Mouse (Mus musculus) spleen, adult 2 months (tissue): ENCODE results near the gene Ppm1n. TPM values are rescaled to one million over a fixed set of nuclear protein-coding genes. Genes with fewer than 3 reads are reported as not detected.

Experiments
- DNase-seq, 2 experiments: peaks; one replicate each; pipeline versions ENCODE4 v3.0.0 to v3.0.0-alpha.2; 2012 to 2021; ENCODE audit warnings: low spot score in 2 of 2, low read depth in 1 of 2
- H3K27ac ChIP-seq: fragments of 200-500 bp; 2 replicates; pipeline ENCODE4 v1.5.1; 2012; ENCODE audit warnings: low read length, inconsistent platforms; ENCODE audit not compliant: insufficient read depth
- H3K27me3 ChIP-seq: fragments of 200-500 bp; 2 replicates; pipeline ENCODE4 v1.6.1; 2012; ENCODE audit warnings: mild to moderate bottlenecking, moderate library complexity, low read length, inconsistent platforms; ENCODE audit not compliant: control insufficient read depth, insufficient read depth
- H3K36me3 ChIP-seq: fragments of 200-500 bp; 2 replicates; pipeline ENCODE4 v1.6.1; 2012; ENCODE audit warnings: mild to moderate bottlenecking, low read length, inconsistent platforms; ENCODE audit not compliant: control insufficient read depth, insufficient read depth
- H3K4me1 ChIP-seq: fragments of 200-500 bp; 2 replicates; pipeline ENCODE4 v1.6.1; 2011; ENCODE audit warnings: inconsistent platforms; ENCODE audit not compliant: control insufficient read depth, insufficient read depth, insufficient read length
- H3K4me3 ChIP-seq: fragments of 200-500 bp; 2 replicates; pipeline ENCODE4 v1.5.1; 2011; ENCODE audit warnings: mild to moderate bottlenecking, inconsistent platforms; ENCODE audit not compliant: insufficient read depth, insufficient read length; ENCODE audit errors: extremely low read depth
- CTCF ChIP-seq: fragments of 200-500 bp; IDR thresholded peaks from 2 replicates; pipeline ENCODE4 v1.5.1; 2011; ENCODE audit warnings: mild to moderate bottlenecking, inconsistent platforms; ENCODE audit not compliant: insufficient read depth, insufficient read length, insufficient replicate concordance; ENCODE audit errors: extremely low read depth
- POLR2A ChIP-seq: fragments of 200-500 bp; IDR thresholded peaks from 2 replicates; pipeline ENCODE4 v1.6.1; 2011; ENCODE audit warnings: low read depth, low read length, inconsistent platforms
- WGBS: fragments of 180-500 bp; shearing (Covaris S2); methylation state at CpG from one replicate; pipeline ENCODE4 v1.1.7; 2018; 5-methylcytosine and 5-hydroxymethylcytosine counted together
- polyA plus RNA-seq: library from polyadenylated mRNA; depleted of rRNA; stranded (reverse); fragments of >200 nt; gene quantifications from 2 replicates; pipeline ENCODE4 v1.2.3, GENCODE M21; 2012

Ppm1n gene
- polyA plus RNA-seq, 1 experiment: 3.3 TPM

- TF ChIP-seq POLR2A (no peak), CTCF (no peak)
- H3K27me3 ChIP-seq: no peaks in the 10 kb centered on the region
- H3K4me1 ChIP-seq: peaks cover 4% of the 10 kb centered on the region; the same call in 1 of the 2 replicates
- WGBS: 73% methylated on average over 5 of the region's 5 CpGs
- no peak overlapping the region for H3K4me3 ChIP-seq
- peaks cover 17% of the 10 kb centered on the region for H3K36me3 ChIP-seq
- 0 out of 2 replicates have a peak overlapping the region, but pooled peaks have one; percentile 20 for H3K27ac ChIP-seq
- DNase-seq: no peak
Measured at GRCm38 (mm10) chr7:19253437-19253836, 26.4 kb downstream of the Ppm1n start.

GRCm38 (mm10) chr7:19252078-19252477 is 27.8 kb downstream of the Ppm1n start:
- 79% methylated on average over 4 of the region's 4 CpGs for whole genome bisulfite sequencing

DNA sequence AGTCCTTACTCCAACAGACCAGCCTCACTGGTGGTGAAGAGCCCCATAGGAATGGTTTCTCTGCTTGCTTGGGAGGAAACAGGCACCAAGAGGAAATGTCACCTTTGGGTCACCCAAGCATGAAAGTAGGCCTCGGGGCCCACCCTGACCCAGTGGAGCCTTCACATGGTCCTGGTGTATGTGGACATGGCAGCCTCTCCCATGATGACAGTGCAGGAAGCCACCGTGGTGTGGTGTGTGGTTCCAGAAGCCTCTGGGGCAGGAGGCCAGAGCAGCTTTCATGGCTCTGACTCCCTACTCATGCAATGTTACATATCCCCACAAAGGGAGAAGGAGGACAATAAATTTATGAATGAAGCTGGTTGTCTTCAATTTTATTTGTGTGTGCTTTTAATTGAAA is 32.4 kb downstream of the Ppm1n start:
- no peak for DNase-seq
- WGBS: 31% methylated on average over 2 of the region's 2 CpGs
- no peak for TF ChIP-seq CTCF
- TF ChIP-seq POLR2A: no peak
- Histone ChIP-seq H3K27me3 (no peaks in the 10 kb centered on the region), H3K36me3 (peaks cover 6% of the 10 kb centered on the region), H3K4me1 (peaks cover 6% of the 10 kb centered on the region; the same call in 1 of the 2 replicates), H3K27ac (no peak overlapping the region), H3K4me3 (no peak overlapping the region)

More at GRCm38 (mm10) chr7:19252078-19252477, 27.8 kb downstream of the Ppm1n start:
- no peak for TF ChIP-seq POLR2A
- TF ChIP-seq CTCF: no peak
- DNase-seq: no peak
- H3K27me3 ChIP-seq: no peaks in the 10 kb centered on the region
- no peak overlapping the region for H3K4me3 ChIP-seq
- H3K36me3 ChIP-seq: peaks cover 9% of the 10 kb centered on the region
- H3K4me1 ChIP-seq: peaks cover 9% of the 10 kb centered on the region; the same call in 1 of the 2 replicates
- H3K27ac ChIP-seq: no peak overlapping the region

- no peaks in the 10 kb centered on the region for H3K27me3 ChIP-seq
- peaks cover 6% of the 10 kb centered on the region; the same call in 1 of the 2 replicates for H3K4me1 ChIP-seq
- WGBS: 86% methylated on average over 1 of the region's 1 CpGs
- DNase-seq: no peak
- no peak overlapping the region for H3K27ac ChIP-seq
- no peak overlapping the region for H3K4me3 ChIP-seq
- H3K36me3 ChIP-seq: peaks cover 6% of the 10 kb centered on the region
- TF ChIP-seq POLR2A: no peak
- TF ChIP-seq CTCF: no peak
Measured at GRCm38 (mm10) chr7:19246855-19247254, 33.0 kb downstream of the Ppm1n start.

- Histone ChIP-seq H3K4me3 (no peak overlapping the region), H3K36me3 (peaks cover 6% of the 10 kb centered on the region), H3K27ac (no peak overlapping the region), H3K27me3 (no peaks in the 10 kb centered on the region), H3K4me1 (peaks cover 6% of the 10 kb centered on the region; the same call in 1 of the 2 replicates)
- whole genome bisulfite sequencing: 73% methylated on average over 3 of the region's 3 CpGs
- DNase-seq: no peak
- TF ChIP-seq CTCF (no peak), POLR2A (no peak)
Measured at GRCm38 (mm10) chr7:19245083-19245482, 34.8 kb downstream of the Ppm1n start.

GRCm38 (mm10) chr7:19243858-19244257 is 36.0 kb downstream of the Ppm1n start:
- no peak for DNase-seq
- H3K36me3 ChIP-seq: peaks cover 6% of the 10 kb centered on the region
- no peaks in the 10 kb centered on the region for H3K27me3 ChIP-seq
- peaks cover 6% of the 10 kb centered on the region; the same call in 1 of the 2 replicates for H3K4me1 ChIP-seq
- H3K4me3 ChIP-seq: no peak overlapping the region
- no peak overlapping the region for H3K27ac ChIP-seq
- WGBS: 90% methylated on average over 5 of the region's 5 CpGs
- TF ChIP-seq POLR2A (no peak), CTCF (no peak)

DNA sequence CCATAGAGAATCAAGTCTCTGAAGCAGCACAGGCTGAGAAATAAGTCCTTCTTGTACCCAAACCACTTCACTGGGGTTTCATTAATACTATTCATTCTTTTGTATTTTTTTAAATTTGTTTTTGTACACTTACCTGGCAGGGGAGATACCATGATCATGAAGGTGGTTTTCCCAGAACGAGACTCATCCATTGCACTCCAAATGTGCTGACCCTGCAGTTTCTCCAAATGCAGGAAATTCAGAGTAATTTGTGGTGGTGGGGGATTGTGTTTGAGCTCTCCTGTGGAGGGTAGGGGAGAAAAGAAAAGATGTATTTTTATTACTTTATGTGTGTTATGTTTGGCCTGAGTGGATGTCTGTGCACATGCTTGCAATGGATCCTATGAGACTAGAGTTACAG is 37.9 kb downstream of the Ppm1n start:
- Histone ChIP-seq H3K4me3 (no peak overlapping the region), H3K27ac (no peak overlapping the region), H3K27me3 (no peaks in the 10 kb centered on the region), H3K4me1 (no peaks in the 10 kb centered on the region), H3K36me3 (peaks cover 6% of the 10 kb centered on the region)
- WGBS: 98% methylated on average over 1 of the region's 1 CpGs
- TF ChIP-seq CTCF (no peak), POLR2A (no peak)
- no peak for DNase-seq
